In genomic region chr17:26253399-26253798, GRCm38 (mm10) we compare ENCODE assay signal across 8 mouse cellular contexts. TPM values are rescaled to one million over a fixed set of nuclear protein-coding genes. Genes with fewer than 3 reads are reported as not detected.
DNase-seq lines count a peak whose midpoint lies in the region; ATAC-seq and TF ChIP-seq lines count a peak whose summit lies in the region.

No protein-coding gene starts in this region.

- H3K36me3 ChIP-seq in liver, adult 2 months (ENCODE audit: control insufficient read depth, insufficient read depth, low read length): peaks cover 18% of the 10 kb centered on the region
- peaks cover 22% of the 10 kb centered on the region for H3K36me3 ChIP-seq in embryonic facial prominence, embryonic 12.5 days
- H3K36me3 ChIP-seq in intestine, postnatal 0 days (ENCODE audit: control insufficient read depth, insufficient read depth): peaks cover 17% of the 10 kb centered on the region
- H3K36me3 ChIP-seq in neural tube, embryonic 14.5 days (ENCODE audit: control insufficient read depth, insufficient read depth, low read length): peaks cover 15% of the 10 kb centered on the region

- no peak for DNase-seq in liver, adult 2 months (ENCODE audit: extremely low read depth, low read depth, low spot score)
- no peak for DNase-seq in liver
- no peak for DNase-seq in left cerebral cortex, postnatal 4 days
- no peak for DNase-seq in thymus, postnatal 14 days
- no peak for DNase-seq in frontal cortex, postnatal 36 days (ENCODE audit: low spot score in 2 of 2)

- intact Hi-C loops in left cerebral cortex, postnatal 4 days (cut with DNase I): no loop called here

- no peak for ATAC-seq in embryonic facial prominence, embryonic 12.5 days (ENCODE audit: insufficient number of reproducible peaks, insufficient read depth, low FRiP score, low TSS enrichment)
- ATAC-seq in intestine, postnatal 0 days: no peak
- no peak for ATAC-seq in neural tube, embryonic 14.5 days (ENCODE audit: low read depth)

- TF ChIP-seq POLR2A in liver, adult 2 months (IDR thresholded peaks at IDR 0.05; ENCODE audit: extremely low read depth, insufficient read depth, low read length): no peak

- peak overlapping the region; percentile 94 for H3K27ac ChIP-seq in liver, adult 2 months (replicated peaks; ENCODE audit: insufficient read depth, low read depth, low read length)
- peak overlapping the region; percentile 99 for H3K27ac ChIP-seq in embryonic facial prominence, embryonic 12.5 days
- H3K27ac ChIP-seq in intestine, postnatal 0 days (ENCODE audit: low read depth, low read length): peak overlapping the region; percentile 99
- H3K27ac ChIP-seq in neural tube, embryonic 14.5 days (ENCODE audit: low read depth, low read length): peak overlapping the region; percentile 98

- peak overlapping the region; percentile 99 for H3K9ac ChIP-seq in liver, adult 2 months (ENCODE audit: low read depth, low read length)
- H3K9ac ChIP-seq in embryonic facial prominence, embryonic 12.5 days: peak overlapping the region; percentile 96
- H3K9ac ChIP-seq in intestine, postnatal 0 days (ENCODE audit: low read depth, low read length): peak overlapping the region; percentile 92
- H3K9ac ChIP-seq in neural tube, embryonic 14.5 days (replicated peaks; ENCODE audit: low read depth, low read length): peak overlapping the region; percentile 95

- no peak for TF ChIP-seq CTCF in liver, adult 2 months (IDR thresholded peaks at IDR 0.05; ENCODE audit: low read depth, low read length)
- no peak for TF ChIP-seq CTCF in intestine, postnatal 0 days (IDR thresholded peaks at IDR 0.05; ENCODE audit: low read depth)

- no peaks in the 10 kb centered on the region for H3K27me3 ChIP-seq in liver, adult 2 months (ENCODE audit: control insufficient read depth, insufficient read depth, low read length)
- no peaks in the 10 kb centered on the region for H3K27me3 ChIP-seq in embryonic facial prominence, embryonic 12.5 days
- H3K27me3 ChIP-seq in intestine, postnatal 0 days (replicated peaks; ENCODE audit: control insufficient read depth, insufficient read depth, low read length): no peaks in the 10 kb centered on the region
- no peaks in the 10 kb centered on the region for H3K27me3 ChIP-seq in neural tube, embryonic 14.5 days (ENCODE audit: control insufficient read depth, insufficient read depth, low read length)

- WGBS in liver, adult 2 months: under 1% methylated on average over 24 of the region's 24 CpGs
- 0% methylated on average over 24 of the region's 24 CpGs for WGBS in embryonic facial prominence, embryonic 12.5 days
- WGBS in intestine, postnatal 0 days: under 1% methylated on average over 24 of the region's 24 CpGs
- 0% methylated on average over 24 of the region's 24 CpGs for WGBS in neural tube, embryonic 14.5 days

- H3K9me3 ChIP-seq in embryonic facial prominence, embryonic 12.5 days: no peaks in the 10 kb centered on the region
- H3K9me3 ChIP-seq in intestine, postnatal 0 days (ENCODE audit: control insufficient read depth): no peaks in the 10 kb centered on the region
- no peaks in the 10 kb centered on the region for H3K9me3 ChIP-seq in neural tube, embryonic 14.5 days (ENCODE audit: control insufficient read depth, low read length)

- H3K79me2 ChIP-seq in liver, adult 2 months (ENCODE audit: control insufficient read depth, insufficient read depth, low read length): peaks cover 5% of the 10 kb centered on the region; the same call in 1 of the 2 replicates

- peak overlapping the region; percentile 71 for H3K4me2 ChIP-seq in embryonic facial prominence, embryonic 12.5 days (replicated peaks)
- H3K4me2 ChIP-seq in intestine, postnatal 0 days (replicated peaks; ENCODE audit: low read depth): peak overlapping the region; percentile 63
- peak overlapping the region; percentile 73 for H3K4me2 ChIP-seq in neural tube, embryonic 14.5 days (ENCODE audit: low read depth, low read length)

- H3K4me1 ChIP-seq in liver, adult 2 months (ENCODE audit: control insufficient read depth, insufficient read depth, low read length): peaks cover 6% of the 10 kb centered on the region
- peaks cover 11% of the 10 kb centered on the region for H3K4me1 ChIP-seq in embryonic facial prominence, embryonic 12.5 days
- H3K4me1 ChIP-seq in intestine, postnatal 0 days (replicated peaks; ENCODE audit: control insufficient read depth, insufficient read depth, low read length): no peaks in the 10 kb centered on the region
- peaks cover 12% of the 10 kb centered on the region; the same call in 1 of the 2 replicates for H3K4me1 ChIP-seq in neural tube, embryonic 14.5 days (ENCODE audit: control insufficient read depth, insufficient read depth, low read length)

- peak overlapping the region; percentile 99 for H3K4me3 ChIP-seq in liver, adult 2 months (ENCODE audit: insufficient read depth, low read depth, low read length)
- peak overlapping the region; percentile 98 for H3K4me3 ChIP-seq in embryonic facial prominence, embryonic 12.5 days
- peak overlapping the region; percentile 69 for H3K4me3 ChIP-seq in intestine, postnatal 0 days (ENCODE audit: low read depth, low read length)
- peak overlapping the region; percentile 96 for H3K4me3 ChIP-seq in neural tube, embryonic 14.5 days (ENCODE audit: low read depth, low read length)

RNA-seq across cellular contexts. Expression of gene Luc7l, which starts 0.7 kb away (rescaled TPM):
- total RNA-seq in liver, adult 2 months (2014; rRNA removed): 17.8 and 18.2 TPM in 2 replicates
- polyA plus RNA-seq in liver, adult 2 months (2012; rRNA removed): 8.8 and 15.4 TPM in 2 replicates
- 153 and 155 TPM in 2 replicates for polyA plus RNA-seq in embryonic facial prominence, embryonic 12.5 days (2016; fragmentation: Nextera tagmentation; extraction: Ambion mirVana)
- polyA plus RNA-seq in intestine, postnatal 0 days (2015; fragmentation: Nextera tagmentation; extraction: Ambion mirVana): 28.1 and 32.7 TPM in 2 replicates
- 111 and 123 TPM in 2 replicates for polyA plus RNA-seq in neural tube, embryonic 14.5 days (2014; fragmentation: Nextera tagmentation; extraction: Ambion mirVana)
- 100 to 1,000 TPM; 106 to 112 TPM for total RNA-seq in left cerebral cortex, postnatal 4 days (2021)

RNA-seq across cellular contexts. Expression of gene Fam234a, which starts 9.4 kb away (rescaled TPM):
- total RNA-seq in liver, adult 2 months (2014; rRNA removed): 12.6 and 19.5 TPM in 2 replicates
- polyA plus RNA-seq in liver, adult 2 months (2012; rRNA removed): 50.8 and 54.0 TPM in 2 replicates
- polyA plus RNA-seq in embryonic facial prominence, embryonic 12.5 days (2016; fragmentation: Nextera tagmentation; extraction: Ambion mirVana): 37.9 and 40.8 TPM in 2 replicates
- polyA plus RNA-seq in intestine, postnatal 0 days (2015; fragmentation: Nextera tagmentation; extraction: Ambion mirVana): 113 and 116 TPM in 2 replicates
- 25.3 and 31.5 TPM in 2 replicates for polyA plus RNA-seq in neural tube, embryonic 14.5 days (2014; fragmentation: Nextera tagmentation; extraction: Ambion mirVana)
- total RNA-seq in left cerebral cortex, postnatal 4 days (2021): 10 to 100 TPM; 25.3 to 29.9 TPM

RNA-seq across cellular contexts. Expression of gene Arhgdig, which starts 45.8 kb away (rescaled TPM):
- total RNA-seq in liver, adult 2 months (2014; rRNA removed): not detected in 2 replicates
- 0.09 TPM in 1 of 2 replicates, not detected in the other for polyA plus RNA-seq in liver, adult 2 months (2012; rRNA removed)
- polyA plus RNA-seq in embryonic facial prominence, embryonic 12.5 days (2016; fragmentation: Nextera tagmentation; extraction: Ambion mirVana): 20.7 and 22.9 TPM in 2 replicates
- 10.5 and 11.7 TPM in 2 replicates for polyA plus RNA-seq in intestine, postnatal 0 days (2015; fragmentation: Nextera tagmentation; extraction: Ambion mirVana)
- polyA plus RNA-seq in neural tube, embryonic 14.5 days (2014; fragmentation: Nextera tagmentation; extraction: Ambion mirVana): 152 and 192 TPM in 2 replicates
- 100 to 1,000 TPM; 165 to 166 TPM for total RNA-seq in left cerebral cortex, postnatal 4 days (2021)

RNA-seq across cellular contexts. Expression of gene Rgs11, which starts 50.6 kb away (rescaled TPM):
- 0.09 and 0.40 TPM in 2 replicates for total RNA-seq in liver, adult 2 months (2014; rRNA removed)
- polyA plus RNA-seq in liver, adult 2 months (2012; rRNA removed): 0.22 and 0.25 TPM in 2 replicates
- 4.9 and 7.1 TPM in 2 replicates for polyA plus RNA-seq in embryonic facial prominence, embryonic 12.5 days (2016; fragmentation: Nextera tagmentation; extraction: Ambion mirVana)
- 1.1 and 1.2 TPM in 2 replicates for polyA plus RNA-seq in intestine, postnatal 0 days (2015; fragmentation: Nextera tagmentation; extraction: Ambion mirVana)
- 18.9 and 19.9 TPM in 2 replicates for polyA plus RNA-seq in neural tube, embryonic 14.5 days (2014; fragmentation: Nextera tagmentation; extraction: Ambion mirVana)
- total RNA-seq in left cerebral cortex, postnatal 4 days (2021): 10 to 100 TPM; 46.8 to 48.6 TPM

RNA-seq across cellular contexts. Expression of gene Pdia2, which starts 54.5 kb away (rescaled TPM):
- 1.6 and 6.0 TPM in 2 replicates for total RNA-seq in liver, adult 2 months (2014; rRNA removed)
- polyA plus RNA-seq in liver, adult 2 months (2012; rRNA removed): not detected in 2 replicates
- polyA plus RNA-seq in embryonic facial prominence, embryonic 12.5 days (2016; fragmentation: Nextera tagmentation; extraction: Ambion mirVana): 0.34 and 0.61 TPM in 2 replicates
- 9.9 and 16.3 TPM in 2 replicates for polyA plus RNA-seq in intestine, postnatal 0 days (2015; fragmentation: Nextera tagmentation; extraction: Ambion mirVana)
- polyA plus RNA-seq in neural tube, embryonic 14.5 days (2014; fragmentation: Nextera tagmentation; extraction: Ambion mirVana): 0.24 and 0.32 TPM in 2 replicates
- under 1 TPM; 0.40 to 0.80 TPM for total RNA-seq in left cerebral cortex, postnatal 4 days (2021)

Comparison
In these comparisons a context has a peak if more than half of its experiments do, and no peak if none do; other contexts are left out.
1. RNA of gene Arhgdig, which starts 45.8 kb away (polyA plus RNA-seq): 152 to 192 TPM in neural tube, embryonic 14.5 days, 20.7 to 22.9 TPM in embryonic facial prominence, embryonic 12.5 days and 10.5 to 11.7 TPM in intestine, postnatal 0 days; 0.09 TPM in liver, adult 2 months; every median in the first group is over 10 times any median in the second.
2. Peak in every context shown above with its lines, with median percentiles within 50 percentile points of each other: H3K27ac ChIP-seq, H3K4me3 ChIP-seq, H3K9ac ChIP-seq and H3K4me2 ChIP-seq.